Mouse (Mus musculus) thymus, adult 18-20 months (tissue): ENCODE results near the gene Rpl37.

ENCODE experiments used
- DNase-seq, 2 experiments: peaks; one replicate each; pipeline ENCODE4 v3.0.0; 2022; ENCODE audit warnings: mixed read lengths in 2 of 2

Rpl37 gene

DNA sequence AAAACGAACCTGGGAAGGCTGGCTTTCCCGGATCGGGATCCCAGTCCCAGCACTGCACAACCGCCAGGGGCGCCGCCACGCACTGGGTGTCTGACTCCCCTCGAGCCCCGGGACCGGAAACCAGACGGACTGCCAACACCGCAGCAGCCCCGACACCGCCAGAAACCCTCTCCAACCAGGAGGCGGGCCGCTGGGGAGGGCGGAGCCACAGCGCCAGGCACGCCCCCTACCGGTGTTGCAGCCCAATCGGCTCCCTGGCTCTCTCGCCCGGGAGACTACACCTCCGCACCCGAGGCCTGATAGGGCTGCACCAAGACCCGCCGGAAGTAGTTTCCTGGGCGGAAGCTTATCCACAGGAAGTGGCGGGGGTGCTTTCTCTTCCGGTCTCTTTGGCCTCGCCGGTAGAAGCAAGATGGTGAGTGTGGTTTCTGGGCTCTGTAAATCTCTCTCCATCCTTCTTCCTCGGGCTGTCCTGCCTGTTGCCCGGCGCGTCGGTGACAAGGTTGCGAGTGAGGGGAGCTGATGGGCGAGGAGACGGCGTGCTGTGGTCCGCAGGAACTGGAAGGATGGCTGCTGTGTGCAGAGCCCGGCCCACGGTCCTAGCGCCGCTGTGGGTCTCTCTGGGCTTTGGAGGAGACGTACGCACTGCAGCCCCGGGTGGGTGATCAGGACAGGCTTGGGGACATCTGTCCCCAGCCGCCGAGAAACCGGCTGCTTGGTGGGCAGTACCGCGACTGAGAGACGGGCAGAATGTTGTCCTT lies at the start of gene Rpl37:
Gene Rpl37, plus strand, starts transcription at position 376 of the 761 bp plus-strand sequence.
- DNase-seq, result peak; percentile 96 to 97

DNA sequence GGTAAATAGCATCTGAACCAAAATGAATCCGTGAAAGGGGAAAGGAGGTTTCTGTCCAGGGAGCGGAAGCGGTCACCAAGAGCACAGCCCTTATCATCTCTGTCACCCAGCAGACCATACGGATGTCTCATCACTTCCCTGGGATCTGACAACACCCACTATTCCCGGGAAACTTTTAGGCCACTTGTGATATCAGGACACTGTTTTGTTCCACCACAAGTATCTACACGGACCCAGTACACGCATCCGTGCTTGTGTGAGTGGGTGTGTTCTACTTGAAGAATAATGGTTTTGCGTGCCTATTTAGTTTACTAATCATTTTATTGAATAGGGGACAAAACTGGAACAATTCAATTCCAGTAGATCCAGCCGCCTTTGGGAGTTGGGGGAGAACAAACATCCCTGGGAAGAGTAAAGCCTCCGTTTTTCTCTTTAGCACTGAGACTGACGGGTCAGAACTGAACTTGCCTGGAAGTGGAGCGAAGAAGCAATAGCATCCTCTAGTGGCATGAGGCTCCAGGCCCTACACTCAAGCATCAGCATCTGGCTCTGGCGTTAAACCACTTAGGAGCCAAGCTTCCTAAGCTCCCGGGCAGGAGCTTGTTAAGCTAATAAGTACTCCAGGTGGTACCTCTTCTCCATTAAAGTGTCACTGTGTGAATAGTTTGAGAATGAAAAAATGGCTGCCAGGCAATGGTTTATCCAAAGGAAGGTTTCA lies 47.5 kb upstream of the Rpl37 start:
- no peak for DNase-seq

GRCm38 (mm10) chr15:5081235-5081634 lies 35.2 kb upstream of the Rpl37 start:
- no peak for DNase-seq

- no peak for DNase-seq
Measured at GRCm38 (mm10) chr15:5086162-5086561, 30.3 kb upstream of the Rpl37 start.

DNA sequence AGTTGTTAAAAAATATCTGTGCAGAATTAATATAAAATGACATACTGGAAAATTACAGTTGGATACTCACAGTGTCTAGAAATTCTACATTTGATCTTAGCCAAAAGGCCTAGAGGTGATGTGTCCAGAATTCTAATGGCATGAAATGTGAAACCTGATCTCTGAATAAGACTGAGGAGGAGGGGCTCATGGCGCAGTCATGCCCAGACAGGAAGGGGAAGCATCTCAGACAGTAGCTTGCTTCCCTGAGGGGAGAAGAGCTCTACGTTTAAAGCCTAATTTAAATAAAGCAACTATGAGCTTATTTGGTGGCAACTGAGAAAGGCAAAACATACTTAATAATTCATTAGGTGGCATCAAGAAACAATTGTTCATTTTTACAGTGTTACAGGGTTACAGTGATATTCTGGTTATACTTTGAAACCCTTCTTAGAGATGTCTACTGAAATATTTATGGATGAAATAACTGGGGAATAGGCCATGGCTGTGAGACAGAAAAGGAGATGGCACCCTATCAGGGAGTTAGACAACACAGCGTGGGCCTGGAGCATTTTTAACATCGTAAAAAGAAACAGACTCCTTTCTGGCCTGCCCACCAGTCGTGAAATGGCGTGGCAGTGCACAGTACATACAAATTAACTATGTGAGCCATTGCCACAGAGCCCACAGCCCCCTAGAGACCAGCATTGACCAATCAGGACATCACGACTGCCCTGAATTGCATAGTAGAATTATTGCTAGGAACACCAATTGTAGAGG lies 27.4 kb upstream of the Rpl37 start:
- DNase-seq, result no peak

DNA sequence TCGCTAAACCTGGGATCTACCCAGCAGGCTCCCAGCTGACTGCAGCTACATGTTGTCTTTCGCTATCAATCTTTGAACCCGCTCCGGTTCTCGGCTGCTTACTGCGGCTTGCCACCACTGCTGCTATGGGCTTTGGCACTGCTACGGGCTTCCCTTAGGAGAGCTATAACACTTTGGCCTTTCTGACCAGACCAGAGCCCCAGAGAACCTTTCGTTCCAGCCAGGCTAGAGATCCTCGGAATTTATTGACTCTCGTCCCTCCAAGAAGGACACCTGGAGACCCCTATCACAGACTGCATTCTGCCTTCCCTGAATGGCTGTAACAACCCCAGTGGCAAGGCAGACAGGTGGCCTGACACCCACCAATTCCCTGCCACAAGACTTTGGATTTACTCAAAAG lies 26.3 kb upstream of the Rpl37 start:
- DNase-seq, result no peak

GRCm38 (mm10) chr15:5095534-5096301 lies 20.7 kb upstream of the Rpl37 start:
- DNase-seq, result no peak

DNA sequence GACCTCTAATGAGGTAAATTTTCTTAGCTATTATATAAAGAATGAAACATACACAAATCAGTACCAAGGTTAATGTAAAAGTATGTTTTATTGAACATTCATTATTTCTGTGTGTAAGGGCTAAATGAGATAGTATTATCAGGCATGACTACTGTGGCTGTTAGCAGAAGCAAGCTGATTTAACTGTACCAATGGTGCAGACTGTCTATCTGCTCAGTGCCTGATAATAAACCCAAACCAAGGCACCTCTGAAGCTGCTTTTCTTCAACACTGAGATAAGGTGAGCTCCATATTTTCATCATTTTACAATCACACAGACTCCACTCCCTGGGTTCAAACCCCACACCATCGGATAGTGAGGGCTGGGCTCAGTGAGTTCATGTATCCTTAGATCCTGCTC lies 19.1 kb upstream of the Rpl37 start:
- no peak for DNase-seq

GRCm38 (mm10) chr15:5102312-5102711 lies 14.1 kb upstream of the Rpl37 start:
- DNase-seq, result no peak

DNA sequence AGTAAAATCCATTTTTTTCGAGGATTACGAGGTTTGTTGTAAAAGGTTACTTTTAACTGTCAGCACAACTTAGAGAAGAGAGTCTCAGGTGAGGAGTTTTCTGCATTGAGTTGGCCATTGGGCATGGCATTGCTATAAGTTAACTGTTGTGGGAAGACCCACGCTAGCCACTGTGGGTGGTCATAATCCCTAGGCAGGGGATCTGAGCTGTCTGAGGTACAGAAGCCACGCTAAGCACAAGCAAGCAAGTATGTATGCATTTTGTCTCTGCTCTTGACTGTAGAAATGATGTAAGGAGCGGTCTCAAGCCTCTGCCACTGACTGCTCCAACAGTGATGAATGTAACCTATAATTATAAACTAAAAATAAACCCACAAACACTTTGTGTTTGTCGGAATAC lies 10.6 kb upstream of the Rpl37 start:
- DNase-seq, result no peak

DNA sequence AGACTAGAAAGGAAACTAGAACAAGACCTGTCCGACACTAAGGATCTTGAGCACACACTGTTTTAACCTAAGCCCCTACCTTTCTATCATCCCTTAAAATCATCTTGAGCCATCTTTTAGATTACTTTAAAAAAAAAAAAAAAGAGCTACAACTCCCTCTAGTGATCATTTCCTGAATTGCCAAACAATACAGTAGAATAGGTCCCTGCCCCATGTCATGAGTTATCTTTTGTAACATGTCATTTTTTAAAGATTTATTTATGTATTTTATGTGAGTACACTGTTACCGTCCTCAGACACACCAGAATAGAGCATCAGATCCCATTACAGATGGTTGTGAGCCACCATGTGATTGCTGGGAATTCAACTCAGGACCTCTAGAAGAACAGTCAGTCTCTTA lies 10.2 kb upstream of the Rpl37 start:
- no peak for DNase-seq

DNA sequence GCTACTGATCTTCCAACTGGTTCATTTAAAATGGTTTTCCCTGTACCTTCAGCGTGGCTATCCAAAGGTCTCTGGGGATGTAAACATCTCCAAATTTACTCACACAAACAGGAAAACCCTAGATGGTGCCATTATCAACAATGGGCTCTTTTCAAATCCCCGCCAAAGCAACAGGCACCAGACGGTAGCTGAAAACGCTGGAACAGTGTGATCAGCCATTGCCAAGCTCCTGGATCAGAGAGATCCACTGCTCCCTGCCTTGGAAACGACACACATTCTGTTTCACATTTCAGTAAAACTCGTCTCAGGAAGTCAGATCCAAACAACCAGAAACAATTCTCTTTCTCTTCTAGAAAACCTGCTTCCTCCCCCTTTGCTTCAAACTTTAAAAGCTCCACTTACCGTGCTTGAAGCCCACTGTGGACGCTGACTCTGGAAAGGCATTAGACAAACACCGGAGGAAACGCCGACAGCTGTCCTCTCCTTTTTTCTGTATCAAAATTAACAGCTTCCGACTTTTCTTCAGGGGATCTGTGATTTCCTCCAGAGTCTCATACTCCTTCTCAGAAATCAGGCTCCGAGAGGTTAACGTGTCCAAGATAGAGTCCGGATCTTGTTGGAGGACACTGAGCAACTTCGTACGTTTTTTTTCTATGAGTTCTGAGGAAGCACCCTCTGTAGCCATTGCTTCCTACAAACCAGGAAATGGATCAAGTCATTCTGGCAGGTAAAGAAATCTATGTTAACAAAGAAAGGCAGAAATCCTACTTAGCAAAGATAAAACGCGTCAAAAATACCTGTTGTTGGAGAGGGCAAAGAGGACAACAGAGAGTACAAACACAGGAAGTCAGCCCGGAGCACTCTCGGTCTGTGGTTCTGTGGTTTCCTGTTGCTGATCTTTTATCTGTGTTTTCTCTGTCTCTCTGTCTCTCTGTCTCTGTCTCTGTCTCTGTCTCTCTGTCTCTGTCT lies 8.5 kb upstream of the Rpl37 start, which contains the start of gene Card6:
Gene Card6, minus strand, starts transcription at position 854 of the 969 bp plus-strand sequence.
- peak; percentile 38 to 73 for DNase-seq

DNA sequence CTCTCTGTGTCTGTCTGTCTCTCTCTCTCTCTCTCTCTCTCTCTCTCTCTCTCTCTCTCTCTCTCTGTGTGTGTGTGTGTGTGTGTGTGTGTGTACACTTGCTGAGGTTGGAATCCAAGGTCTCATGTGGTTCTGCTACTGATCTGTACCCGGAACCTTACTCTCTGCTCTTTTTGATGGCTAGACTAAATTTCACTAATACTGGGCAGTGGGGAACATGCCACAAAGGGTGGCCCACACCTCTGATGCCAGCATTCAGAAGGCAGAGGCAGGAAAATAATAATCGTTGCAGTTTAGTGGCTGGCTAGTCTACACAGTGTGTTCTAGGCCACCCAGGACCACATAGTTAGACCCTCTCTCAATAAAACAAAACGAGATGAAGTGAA lies 7.8 kb upstream of the Rpl37 start:
- DNase-seq, result peak in 1 of 2 experiments; percentile 13

DNA sequence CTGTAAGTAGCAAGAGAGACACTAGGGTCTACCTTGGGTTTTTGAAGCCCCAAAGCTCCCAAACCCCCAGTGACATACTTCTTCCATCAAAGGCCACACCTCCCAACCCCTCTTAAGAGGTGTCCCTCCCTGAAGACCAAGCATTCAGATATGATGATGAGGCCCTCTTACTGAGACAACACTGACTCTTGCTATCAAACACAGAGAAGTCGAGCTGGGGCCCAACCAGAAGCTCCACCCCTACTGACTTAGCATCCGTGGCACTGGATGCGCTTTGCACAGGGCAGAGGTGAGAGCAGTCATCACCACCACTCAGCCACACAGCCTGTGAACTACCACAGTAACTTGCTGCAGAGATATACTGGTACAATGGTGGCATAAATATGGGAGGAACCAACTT lies 3.8 kb upstream of the Rpl37 start:
- no peak for DNase-seq

DNA sequence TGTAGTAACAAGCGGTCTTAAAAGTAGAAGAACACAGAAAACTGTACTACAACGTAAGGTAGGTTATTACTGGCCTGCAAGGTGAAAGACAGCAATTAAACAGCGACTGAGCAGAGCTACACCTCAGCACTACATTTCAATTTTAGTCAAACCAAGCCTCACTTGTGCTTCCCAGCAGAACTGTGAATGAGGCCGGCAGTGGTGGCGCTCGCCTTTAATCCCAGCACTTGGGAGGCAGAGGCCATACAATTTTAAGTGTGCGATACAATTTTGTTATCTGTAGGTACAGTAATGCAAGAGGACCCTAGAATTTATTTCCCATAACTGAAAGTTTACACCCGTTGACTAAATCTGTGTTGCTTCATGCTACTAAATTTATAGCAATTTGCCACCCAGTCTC lies 1.3 kb upstream of the Rpl37 start:
- no peak for DNase-seq

- DNase-seq, result peak in 1 of 2 experiments; percentile 15
Measured at GRCm38 (mm10) chr15:5117031-5117601, 671 bp downstream of the Rpl37 start.

GRCm38 (mm10) chr15:5118626-5119025 lies 2.2 kb downstream of the Rpl37 start:
- DNase-seq, result no peak

DNA sequence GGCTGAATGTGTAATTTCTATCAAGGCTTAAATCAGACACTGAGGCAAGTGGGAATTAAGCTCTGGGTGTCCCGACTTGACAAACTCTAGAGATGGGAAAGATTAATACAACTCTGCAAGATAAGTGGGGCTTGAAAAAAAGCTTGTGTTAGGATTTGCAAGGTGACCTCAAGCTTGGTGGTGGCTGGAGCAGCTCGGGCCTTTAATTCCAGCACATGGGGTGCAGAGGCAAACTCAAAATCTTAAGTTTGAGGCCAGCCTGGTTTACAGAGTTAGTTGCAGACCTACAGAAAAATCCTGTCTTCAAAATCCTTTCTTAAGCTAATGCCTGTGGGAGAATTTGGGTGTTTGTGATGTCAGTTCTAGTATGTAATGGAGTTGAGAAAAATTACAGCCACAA lies 2.7 kb downstream of the Rpl37 start:
- no peak for DNase-seq

- no peak for DNase-seq
Measured at GRCm38 (mm10) chr15:5119707-5120106, 3.3 kb downstream of the Rpl37 start.

GRCm38 (mm10) chr15:5121535-5122313 lies 5.3 kb downstream of the Rpl37 start:
- no peak for DNase-seq
